Mouse (Mus musculus): ENCODE results near the gene D2hgdh. TPM values are rescaled to one million over a fixed set of nuclear protein-coding genes. Genes with fewer than 3 reads are reported as not detected.

D2hgdh gene
- polyA plus RNA-seq (2017; shearing (Covaris generic)), result 18.7 TPM

GRCm38 (mm10) chr1:93824609-93825008 lies at the start of gene D2hgdh:
TSS of gene D2hgdh (plus strand) at chr1:93824909.

DNA sequence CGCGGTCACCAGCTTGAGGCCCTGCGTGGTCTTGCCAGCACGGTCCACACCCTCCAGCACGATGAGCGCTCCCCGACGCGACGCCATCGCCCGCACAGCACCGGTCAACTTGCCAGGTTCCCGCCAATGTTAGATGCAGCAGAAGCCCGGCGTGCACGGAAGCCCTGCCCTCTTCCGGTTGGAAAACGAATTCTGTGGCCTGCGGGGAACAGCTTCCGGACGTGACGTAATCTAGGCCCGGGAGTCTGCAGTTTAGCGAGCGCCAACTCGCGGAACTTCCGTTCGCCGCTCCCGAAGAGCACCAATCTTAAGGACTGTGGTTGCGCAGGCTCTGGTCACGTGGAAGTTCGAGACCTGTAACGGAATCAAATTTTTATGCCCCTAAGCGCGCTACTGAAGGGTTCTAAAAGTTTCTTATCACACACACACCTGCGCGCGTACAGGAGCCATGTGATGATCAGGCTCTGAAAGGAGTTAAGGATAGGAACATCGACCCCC lies 22.9 kb upstream of the D2hgdh start, which contains the start of gene Dtymk:
Dtymk (minus strand) TSS at position 194 of the 498 bp plus-strand sequence.

DNA sequence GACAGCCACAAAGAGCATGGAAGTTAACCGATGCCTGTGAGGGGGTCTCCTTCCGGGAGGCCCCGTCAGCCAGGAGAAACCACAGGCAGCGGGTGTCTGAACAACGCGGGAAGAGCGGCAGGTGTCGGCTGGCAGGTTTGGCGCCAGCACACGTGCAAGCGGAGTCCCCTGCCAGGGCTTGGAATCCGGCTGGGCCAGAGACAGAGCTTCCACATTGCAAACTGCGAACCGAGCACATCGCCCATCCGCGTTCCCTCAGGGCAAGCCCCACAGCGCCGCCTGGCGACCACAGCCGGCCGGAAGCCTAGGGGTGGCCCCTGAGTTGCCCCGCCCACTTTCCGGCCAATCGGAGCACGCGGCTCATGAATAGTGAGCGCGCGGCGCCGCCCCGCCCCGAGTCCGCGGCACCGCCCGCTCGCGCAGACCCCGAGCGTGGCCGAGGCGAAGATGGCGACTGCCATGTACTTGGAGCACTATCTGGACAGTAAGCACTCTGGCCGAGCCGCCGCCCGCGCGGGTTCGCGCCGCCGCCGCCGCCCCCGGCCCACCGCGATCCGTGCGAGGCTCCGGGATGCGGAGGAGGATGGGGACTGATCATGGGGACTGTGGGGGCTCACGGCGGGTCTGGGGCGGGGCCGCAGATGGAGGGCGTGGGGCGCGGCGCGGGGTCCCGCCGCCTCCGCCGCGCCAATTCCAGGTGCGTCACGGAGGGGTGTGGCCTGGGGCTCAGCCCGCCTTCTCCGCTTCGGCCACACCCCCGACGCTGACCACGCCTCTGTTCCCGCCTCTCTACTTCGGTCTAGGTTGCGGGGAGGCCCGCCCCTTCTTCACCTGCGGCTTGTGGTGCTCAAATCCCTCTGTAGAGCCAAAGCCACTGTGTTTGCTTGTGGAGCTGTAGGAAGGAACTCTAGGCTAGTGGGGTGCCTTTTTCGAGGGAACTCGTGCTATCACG lies 20.9 kb upstream of the D2hgdh start, which contains the start of gene Ing5:
Ing5 (plus strand) TSS at position 410 of the 952 bp plus-strand sequence.

DNA sequence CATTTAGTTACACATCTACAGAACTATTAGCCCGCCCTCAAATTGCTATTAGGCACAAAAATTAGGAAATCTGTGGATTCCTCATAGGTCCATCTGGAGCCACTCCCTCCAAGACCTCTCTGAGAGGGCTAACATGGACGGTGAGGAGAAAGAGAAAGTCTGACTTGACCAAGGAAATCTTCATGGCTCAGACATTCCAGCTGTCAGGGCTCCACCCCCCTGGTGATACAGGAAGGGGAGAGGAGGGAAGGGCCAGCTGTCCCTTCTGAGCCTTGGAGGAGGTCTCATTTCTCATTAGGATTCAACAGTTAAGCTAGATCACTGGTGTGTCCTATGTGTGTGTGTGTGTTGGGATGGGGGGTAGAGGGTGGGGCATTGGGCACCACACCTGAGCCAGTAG lies 36.3 kb downstream of the D2hgdh start, which contains the start of gene Gal3st2:
Gal3st2 (plus strand) TSS at position 259 of the 400 bp plus-strand sequence.

Other genes starting within 250 kb of the D2hgdh start
- gene Stk25, start 166.2 kb upstream of the D2hgdh start, polyA plus RNA-seq (2017; shearing (Covaris generic)), result 136 TPM
- 0.99 TPM for gene Bok, start 139.2 kb upstream of the D2hgdh start, polyA plus RNA-seq (2017; shearing (Covaris generic))
- 108 TPM for gene Atg4b, start 73.4 kb upstream of the D2hgdh start, polyA plus RNA-seq (2017; shearing (Covaris generic))
- gene Thap4, start 70.0 kb upstream of the D2hgdh start, polyA plus RNA-seq (2017; shearing (Covaris generic)), result 20.1 TPM
- gene Dtymk, start 23.0 kb upstream of the D2hgdh start, polyA plus RNA-seq (2017; shearing (Covaris generic)), result 36.8 TPM
- 51.6 TPM for gene Ing5, start 20.9 kb upstream of the D2hgdh start, polyA plus RNA-seq (2017; shearing (Covaris generic))
- not detected for gene Gal3st2, start 36.4 kb downstream of the D2hgdh start, polyA plus RNA-seq (2017; shearing (Covaris generic))
- 0.23 TPM for gene Gal3st2b, start 93.4 kb downstream of the D2hgdh start, polyA plus RNA-seq (2017; shearing (Covaris generic))
- 0.09 TPM for gene Gal3st2c, start 165.6 kb downstream of the D2hgdh start, polyA plus RNA-seq (2017; shearing (Covaris generic))
- 0.24 TPM for gene Neu4, start 195.5 kb downstream of the D2hgdh start, polyA plus RNA-seq (2017; shearing (Covaris generic))
- 132 TPM for gene Pdcd1, start 227.6 kb downstream of the D2hgdh start, polyA plus RNA-seq (2017; shearing (Covaris generic))

Measured in effector memory CD4-positive, alpha-beta T cell, adult 7 months (primary cell).